Mouse (Mus musculus) mature B cell (primary cell): ENCODE results near the gene Spg20.

Source experiments
- in situ Hi-C: fragments of 300-500 bp; cut with MboI; formaldehyde crosslinking; loops from 2 replicates; pipeline ENCODE4 v1.14.3; 2019

Gene Spg20

GRCm38 (mm10) chr3:55148091-55148490, 36.2 kb downstream of the Spg20 start:
- in situ Hi-C loops: no loop called here

GRCm38 (mm10) chr3:55151656-55152433, 39.9 kb downstream of the Spg20 start:
- in situ Hi-C loops: no loop called here

- in situ Hi-C loops: no loop called here
These were observed 40.9 kb downstream of the Spg20 start for GRCm38 (mm10) chr3:55152673-55153334.

GRCm38 (mm10) chr3:55154163-55154562, 42.3 kb downstream of the Spg20 start:
- in situ Hi-C loops: no loop called here

- in situ Hi-C loops: no loop called here
These were observed 45.5 kb downstream of the Spg20 start for GRCm38 (mm10) chr3:55157413-55157812.

- in situ Hi-C loops: no loop called here
These were observed 49.2 kb downstream of the Spg20 start for GRCm38 (mm10) chr3:55161144-55161543.

GRCm38 (mm10) chr3:55163510-55163909, 51.6 kb downstream of the Spg20 start:
- in situ Hi-C loops: no loop called here

GRCm38 (mm10) chr3:55172478-55172877, 60.6 kb downstream of the Spg20 start:
- in situ Hi-C loops: no loop called here

GRCm38 (mm10) chr3:55177271-55177670, 65.4 kb downstream of the Spg20 start:
- in situ Hi-C loops: no loop called here

GRCm38 (mm10) chr3:55181766-55182165, 69.9 kb downstream of the Spg20 start, which contains the start of gene Sohlh2:
TSS of gene Sohlh2 (plus strand) at chr3:55182028.
- in situ Hi-C loops: no loop called here
